Mouse (Mus musculus): ENCODE measurements at regions not wholly inside any gene's neighbourhood (a gene's known extent, or its start where the extent isn't known, plus 50 kb on each side); places are given as distances from the start of the nearest gene placed in this dataset.

- TF ChIP-seq CTCF (IDR thresholded peaks at IDR 0.05; ENCODE audit: insufficient read depth, low read depth, low read length) (no peak), POLR2A (IDR thresholded peaks at IDR 0.05; ENCODE audit: insufficient read depth, low read depth, low read length) (no peak)
These were observed 529.8 kb upstream of the Gm765 start for GRCm38 (mm10) chr6:98872334-98872733.
